Mouse (Mus musculus) brain, embryonic 14.5 days (tissue): Measurements from ENCODE around the gene H13. TPM values are rescaled to one million over a fixed set of nuclear protein-coding genes. Genes with fewer than 3 reads are reported as not detected.
A peak's percentile ranks its signal among the peaks of the same experiment; 100 is the strongest.

ENCODE experiments used
- DNase-seq: peaks from one replicate; pipeline ENCODE4 v3.0.0-alpha.2; 2011; ENCODE audit warnings: low read depth
- CTCF ChIP-seq: fragments of 200-500 bp; IDR thresholded peaks from 2 replicates; pipeline ENCODE4 v1.5.1; 2012; ENCODE audit warnings: inconsistent platforms, mild to moderate bottlenecking, moderate library complexity, borderline replicate concordance; ENCODE audit not compliant: insufficient read depth, insufficient read length; ENCODE audit errors: extremely low read depth
- POLR2A ChIP-seq: fragments of 200-500 bp; IDR thresholded peaks from 2 replicates; pipeline ENCODE4 v1.6.1; 2012; ENCODE audit warnings: mild to moderate bottlenecking, inconsistent platforms, borderline replicate concordance; ENCODE audit not compliant: poor library complexity, insufficient read depth, insufficient read length, severe bottlenecking; ENCODE audit errors: extremely low read depth
- polyA plus RNA-seq: library from polyadenylated mRNA; depleted of rRNA; stranded (reverse); fragments of >200 nt; gene quantifications from 2 replicates; pipeline ENCODE4 v1.2.3, GENCODE M21; 2012

H13 gene
- polyA plus RNA-seq, 1 experiment = 188 TPM

GRCm38 (mm10) chr2:152726751-152727335 lies 57.6 kb downstream of the H13 start:
- TF ChIP-seq POLR2A (no peak), CTCF (no peak)
- no peak for DNase-seq

GRCm38 (mm10) chr2:152727795-152728510 lies 58.7 kb downstream of the H13 start:
- TF ChIP-seq POLR2A (no peak), CTCF (no peak)
- DNase-seq = no peak

- no peak for DNase-seq
- TF ChIP-seq CTCF = no peak
- TF ChIP-seq POLR2A = no peak
These were observed 59.3 kb downstream of the H13 start for GRCm38 (mm10) chr2:152728594-152728993.

- TF ChIP-seq CTCF = no peak
- TF ChIP-seq POLR2A = no peak
- DNase-seq = no peak
These were observed 59.9 kb downstream of the H13 start for GRCm38 (mm10) chr2:152729013-152729635.

GRCm38 (mm10) chr2:152729636-152730020 lies 60.4 kb downstream of the H13 start:
- DNase-seq = peak; percentile 46
- TF ChIP-seq POLR2A (no peak), CTCF (no peak)

GRCm38 (mm10) chr2:152733201-152733600 lies 63.9 kb downstream of the H13 start:
- TF ChIP-seq POLR2A (no peak), CTCF (no peak)
- DNase-seq = no peak

- DNase-seq = no peak
- no peak for TF ChIP-seq POLR2A
- no peak for TF ChIP-seq CTCF
These were observed 65.2 kb downstream of the H13 start for GRCm38 (mm10) chr2:152734501-152734900.

GRCm38 (mm10) chr2:152734984-152735383 lies 65.7 kb downstream of the H13 start:
- peak; percentile 98 for DNase-seq
- TF ChIP-seq CTCF (no peak), POLR2A (no peak)

GRCm38 (mm10) chr2:152736090-152736601 lies 66.9 kb downstream of the H13 start, which contains the start of gene Id1:
Id1 (plus strand) TSS chr2:152736251.
- peak; percentile 92 for DNase-seq
- TF ChIP-seq POLR2A = peak; percentile 70; the same call in 1 of the 2 replicates
- TF ChIP-seq CTCF = no peak

GRCm38 (mm10) chr2:152736748-152737147 lies 67.5 kb downstream of the H13 start:
- peak; percentile 61 for DNase-seq
- TF ChIP-seq POLR2A = no peak
- no peak for TF ChIP-seq CTCF

GRCm38 (mm10) chr2:152737306-152738221 lies 68.3 kb downstream of the H13 start:
- DNase-seq = no peak
- no peak for TF ChIP-seq CTCF
- no peak for TF ChIP-seq POLR2A

GRCm38 (mm10) chr2:152738341-152738740 lies 69.1 kb downstream of the H13 start:
- DNase-seq = no peak
- TF ChIP-seq POLR2A (no peak), CTCF (no peak)
